In genomic region chr12:53333251-53333650, GRCm38 (mm10) we compare ENCODE assay signal across 17 mouse cellular contexts.
"Had no signal": no experiment of that assay in that cellular context is flagged by ENCODE, and none has a peak within 500 bp of the region (broad histone marks: within the 10 kb centered on the region; RNA-seq: fewer than 3 reads in every experiment).

No protein-coding gene starts in this region.

- H3K4me3 ChIP-seq: neural tube, embryonic 12.5 days; neural tube, embryonic 13.5 days; neural tube, embryonic 15.5 days; stomach, embryonic 15.5 days had no signal

- H3K9ac ChIP-seq: neural tube, embryonic 12.5 days; neural tube, embryonic 13.5 days; neural tube, embryonic 15.5 days; stomach, embryonic 15.5 days had no signal

- H3K27me3 ChIP-seq: neural tube, embryonic 12.5 days; neural tube, embryonic 15.5 days; stomach, embryonic 15.5 days had no signal

- H3K27ac ChIP-seq: neural tube, embryonic 12.5 days; neural tube, embryonic 13.5 days; neural tube, embryonic 15.5 days; stomach, embryonic 15.5 days; stomach, postnatal 0 days had no signal

- H3K4me1 ChIP-seq: stomach, embryonic 15.5 days had no signal

- DNase-seq: retina, postnatal 1 day; right cerebral cortex, adult 18-20 months; right cerebral cortex, postnatal 14 days; right cerebral cortex, postnatal 25 days; right cerebral cortex, postnatal 4 days; spleen, adult 18-20 months; thymus, adult 18-20 months; thymus, adult 2 months; thymus, postnatal 14 days; thymus, postnatal 25 days; thymus, postnatal 36 days; thymus, postnatal 4 days had no signal

- H3K36me3 ChIP-seq: neural tube, embryonic 12.5 days; neural tube, embryonic 13.5 days; neural tube, embryonic 15.5 days; stomach, embryonic 15.5 days had no signal

- H3K9me3 ChIP-seq: neural tube, embryonic 12.5 days; neural tube, embryonic 13.5 days; neural tube, embryonic 15.5 days; stomach, embryonic 15.5 days had no signal

- H3K4me2 ChIP-seq: neural tube, embryonic 12.5 days; neural tube, embryonic 13.5 days; neural tube, embryonic 15.5 days; stomach, embryonic 15.5 days had no signal
